Mouse (Mus musculus) liver, adult 2 months (tissue): ENCODE measurements around the gene Birc3.

Experiments
- CTCF ChIP-seq: fragments of 200-500 bp; IDR thresholded peaks from 2 replicates; pipeline ENCODE4 v1.5.1; 2011; ENCODE audit warnings: low read depth, low read length, control low read depth
- POLR2A ChIP-seq: fragments of 200-500 bp; IDR thresholded peaks from 2 replicates; pipeline ENCODE4 v1.6.1; 2011; ENCODE audit warnings: low read length, control low read depth; ENCODE audit not compliant: insufficient read depth; ENCODE audit errors: extremely low read depth

DNA sequence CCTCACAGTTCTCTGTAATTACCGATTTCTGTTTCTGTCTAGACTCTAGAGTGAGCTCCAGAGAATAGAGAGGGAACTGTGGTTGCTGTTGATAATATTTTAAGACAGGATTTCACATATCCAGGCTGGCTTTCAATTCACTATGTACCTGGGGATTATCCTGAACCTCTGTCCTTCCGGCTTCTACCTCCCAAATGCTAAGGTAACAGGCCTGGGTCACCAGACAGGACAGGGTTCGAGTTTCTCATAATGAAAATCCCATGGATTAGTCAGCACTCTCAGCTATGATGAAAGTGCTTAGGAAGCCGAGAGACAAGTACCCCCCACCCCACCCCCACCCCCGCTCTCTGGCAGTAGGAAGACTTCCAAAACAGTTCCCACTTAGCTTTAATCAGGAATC is 30.8 kb upstream of the Birc3 start:
- TF ChIP-seq POLR2A (no peak), CTCF (no peak)
